Mouse (Mus musculus): Measurements from ENCODE around the gene Faim. TPM values are rescaled to one million over a fixed set of nuclear protein-coding genes. Genes with fewer than 3 reads are reported as not detected.

Gene Faim
- total RNA-seq (2012; rRNA removed), result 34.5 and 35.7 TPM in 2 replicates
- 52.4 and 57.9 TPM in 2 replicates for total RNA-seq (2014; rRNA removed)
- polyA plus RNA-seq (2012; ENCODE audit: insufficient read length, low read depth), result 83.5 and 87.7 TPM in 2 replicates

GRCm38 (mm10) chr9:98985800-98986475, at the start of gene Faim:
Gene Faim, plus strand, starts transcription at chr9:98986373.
- TF ChIP-seq MAZ (IDR thresholded peaks at IDR 0.05; ENCODE audit: low read depth, low read length), result 0 out of 2 replicates have a peak, but pooled peaks have one; percentile 32
- TF ChIP-seq MYC (IDR thresholded peaks at IDR 0.05; ENCODE audit: low read depth, low read length), result no peak; the same call in 1 of the 2 replicates
- 0 out of 2 replicates have a peak, but pooled peaks have one; percentile 20 for TF ChIP-seq KAT2A (IDR thresholded peaks at IDR 0.05; ENCODE audit: insufficient replicate concordance, low read length)
- TF ChIP-seq ZC3H11A (IDR thresholded peaks at IDR 0.05; ENCODE audit: low read depth, low read length), result no peak
- no peak for TF ChIP-seq GABPA (IDR thresholded peaks at IDR 0.05; ENCODE audit: insufficient replicate concordance, low read depth, low read length)
- TF ChIP-seq MAX (IDR thresholded peaks at IDR 0.05; ENCODE audit: low read length), result peak; percentile 64
- TF ChIP-seq ZMIZ1 (IDR thresholded peaks at IDR 0.05; ENCODE audit: low read depth, low read length), result peak; percentile 80
- TF ChIP-seq POLR2AphosphoS2 (IDR thresholded peaks at IDR 0.05; ENCODE audit: low read depth, low read length), result no peak
- peak; percentile 36; the same call in 1 of the 2 replicates for TF ChIP-seq IRF4 (IDR thresholded peaks at IDR 0.05; ENCODE audit: low read depth, low read length)
- TF ChIP-seq MEF2A (IDR thresholded peaks at IDR 0.05; ENCODE audit: borderline replicate concordance, low read depth, low read length), result 0 out of 2 replicates have a peak, but pooled peaks have one; percentile 33
- TF ChIP-seq CHD1 (IDR thresholded peaks at IDR 0.05; ENCODE audit: low read depth, low read length), result no peak
- peak; percentile 83 for TF ChIP-seq POLR2A (IDR thresholded peaks at IDR 0.05; ENCODE audit: low read depth, low read length)
- TF ChIP-seq RAD21 (IDR thresholded peaks at IDR 0.05; ENCODE audit: low read depth, low read length), result no peak
- no peak for TF ChIP-seq SMC3 (IDR thresholded peaks at IDR 0.05; ENCODE audit: low read depth, low read length)
- no peak for TF ChIP-seq JUND (conservative IDR thresholded peaks at IDR 0.05; ENCODE audit: low read depth, low read length)
- peak; percentile 91 for TF ChIP-seq ELF1 (IDR thresholded peaks at IDR 0.05; ENCODE audit: low read depth, low read length)
- no peak for TF ChIP-seq MAFK (IDR thresholded peaks at IDR 0.05; ENCODE audit: insufficient replicate concordance, low read length)
- no peak for TF ChIP-seq USF1 (IDR thresholded peaks at IDR 0.05; ENCODE audit: low read depth, low read length)
- TF ChIP-seq E2F4 (IDR thresholded peaks at IDR 0.05; ENCODE audit: insufficient replicate concordance, low read depth, low read length), result peak; percentile 75; the same call in 1 of the 2 replicates
- TF ChIP-seq JUN (IDR thresholded peaks at IDR 0.05; ENCODE audit: insufficient read depth, low read depth, low read length), result no peak
- peak; percentile 53; the same call in 1 of the 2 replicates for TF ChIP-seq HCFC1 (IDR thresholded peaks at IDR 0.05; ENCODE audit: low read depth, low read length)
- no peak for TF ChIP-seq RCOR1 (conservative IDR thresholded peaks at IDR 0.05; ENCODE audit: low read depth, low read length)
- peak; percentile 95 for TF ChIP-seq NRF1 (IDR thresholded peaks at IDR 0.05; ENCODE audit: low read depth, low read length)
- no peak for TF ChIP-seq CHD2 (IDR thresholded peaks at IDR 0.05; ENCODE audit: low read length)
- no peak for TF ChIP-seq EP300 (IDR thresholded peaks at IDR 0.05; ENCODE audit: low read length)
- TF ChIP-seq TCF12 (IDR thresholded peaks at IDR 0.05; ENCODE audit: low read depth, low read length), result peak; percentile 85
- 0 out of 4 replicates have a peak, but pooled peaks of 1 of the 2 experiments have one; percentile 12 for TF ChIP-seq CTCF (conservative IDR thresholded peaks at IDR 0.05 in 1 of 2, IDR thresholded peaks at IDR 0.05 in 1 of 2; ENCODE audit: low read depth in 2 of 2, low read length in 2 of 2)
- TF ChIP-seq ZKSCAN1 (IDR thresholded peaks at IDR 0.05; ENCODE audit: borderline replicate concordance, low read depth, low read length), result no peak
- TF ChIP-seq NELFE (IDR thresholded peaks at IDR 0.05; ENCODE audit: low read depth, low read length), result peak; percentile 81
- TF ChIP-seq BHLHE40 (IDR thresholded peaks at IDR 0.05; ENCODE audit: low read depth, low read length), result no peak
- no peak for TF ChIP-seq UBTF (IDR thresholded peaks at IDR 0.05; ENCODE audit: low read depth, low read length)
- no peak for TF ChIP-seq ZNF384 (IDR thresholded peaks at IDR 0.05; ENCODE audit: low read depth, low read length)
- peak; percentile 88 for TF ChIP-seq MXI1 (IDR thresholded peaks at IDR 0.05; ENCODE audit: low read depth, low read length)
- no peak for TF ChIP-seq ETS1 (conservative IDR thresholded peaks at IDR 0.05; ENCODE audit: low read depth, low read length)
- peak; percentile 74; the same call in 1 of the 2 replicates for TF ChIP-seq TBP (conservative IDR thresholded peaks at IDR 0.05; ENCODE audit: low read depth, low read length)
- no peak for TF ChIP-seq USF2 (conservative IDR thresholded peaks at IDR 0.05; ENCODE audit: low read depth, low read length)
- TF ChIP-seq PAX5 (IDR thresholded peaks at IDR 0.05; ENCODE audit: low read length), result no peak
- peak; percentile 81 for TF ChIP-seq SIN3A (IDR thresholded peaks at IDR 0.05; ENCODE audit: low read length)
- Histone ChIP-seq H3K4me1 (ENCODE audit: control insufficient read depth in 1 of 2, insufficient read depth in 2 of 2) (peaks cover 4 to 36% of the 10 kb centered on the region in 2 experiments; a peak in 3 of 4 replicates), H3K27ac (ENCODE audit: insufficient read depth, low read depth) (no peak within 1 kb of the TSS), H3K27me3 (replicated peaks) (peaks cover 5% of the 10 kb centered on the region), H3K36me3 (replicated peaks in 1 of 2; ENCODE audit: control insufficient read depth in 1 of 2, insufficient read depth in 1 of 2, low read length in 1 of 2) (peaks cover 0 to 2% of the 10 kb centered on the region in 2 experiments), H3K9me3 (replicated peaks; ENCODE audit: low read length) (no peaks in the 10 kb centered on the region), H3K79me2 (replicated peaks; ENCODE audit: control insufficient read depth, extremely low read depth, insufficient read depth, poor library complexity, severe bottlenecking) (peaks cover 18% of the 10 kb centered on the region), H3K9ac (ENCODE audit: insufficient read depth, low read depth) (peak within 1 kb of the TSS; percentile 76), H3K4me3 (replicated peaks in 1 of 3; ENCODE audit: low read depth in 2 of 3, low read length in 2 of 3, poor library complexity in 1 of 3) (peak within 1 kb of the TSS; percentile 82 to 97 (median 86)), H3K4me2 (ENCODE audit: insufficient read depth, low read depth, poor library complexity, severe bottlenecking) (peak within 1 kb of the TSS; percentile 92)
- peak; percentile 99 for DNase-seq (ENCODE audit: extremely low read depth)
- in situ Hi-C loops (cut with MboI; ENCODE audit: low pct_ligation_motif_present, low pct_unique_long_range_greater_than_20kb, low sequenced_read_pairs), result no loop called here
- dilution Hi-C loops (cut with MboI; ENCODE audit: extremely low pct_ligation_motif_present, extremely low pct_unique_long_range_greater_than_20kb, low sequenced_read_pairs), result no loop called here
